Mouse (Mus musculus): ENCODE results near the gene Ccdc85c.

Gene Ccdc85c

GRCm38 (mm10) chr12:108274661-108275507, at the start of gene Ccdc85c:
Ccdc85c (minus strand) TSS chr12:108275425.
- DNase-seq (ENCODE audit: low spot score in 2 of 2), result peak in 1 of 2 experiments; percentile 18

DNA sequence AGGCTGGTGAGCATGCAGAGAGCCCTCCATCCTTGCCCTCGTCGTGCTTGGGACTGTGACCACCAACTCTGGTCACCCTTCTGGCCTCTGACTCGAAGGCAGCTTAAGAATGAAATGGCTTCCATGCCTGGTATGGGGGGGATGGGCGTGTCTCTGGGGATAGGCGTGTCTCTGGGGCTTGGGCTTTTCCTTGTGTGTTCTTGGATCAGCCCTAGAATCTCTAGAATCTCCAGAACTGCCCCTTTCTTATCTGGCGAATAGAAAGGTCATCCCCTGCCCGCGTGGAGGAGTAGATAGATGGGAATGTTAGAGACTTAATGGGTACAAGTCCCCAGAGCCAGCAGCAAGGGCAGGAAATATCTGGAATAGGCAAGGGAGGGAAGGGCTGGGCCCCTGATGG, 44.9 kb upstream of the Ccdc85c start:
- no peak for DNase-seq (ENCODE audit: low spot score in 2 of 2)

GRCm38 (mm10) chr12:108318499-108318898, 43.3 kb upstream of the Ccdc85c start:
- no peak for DNase-seq (ENCODE audit: low spot score in 2 of 2)

DNA sequence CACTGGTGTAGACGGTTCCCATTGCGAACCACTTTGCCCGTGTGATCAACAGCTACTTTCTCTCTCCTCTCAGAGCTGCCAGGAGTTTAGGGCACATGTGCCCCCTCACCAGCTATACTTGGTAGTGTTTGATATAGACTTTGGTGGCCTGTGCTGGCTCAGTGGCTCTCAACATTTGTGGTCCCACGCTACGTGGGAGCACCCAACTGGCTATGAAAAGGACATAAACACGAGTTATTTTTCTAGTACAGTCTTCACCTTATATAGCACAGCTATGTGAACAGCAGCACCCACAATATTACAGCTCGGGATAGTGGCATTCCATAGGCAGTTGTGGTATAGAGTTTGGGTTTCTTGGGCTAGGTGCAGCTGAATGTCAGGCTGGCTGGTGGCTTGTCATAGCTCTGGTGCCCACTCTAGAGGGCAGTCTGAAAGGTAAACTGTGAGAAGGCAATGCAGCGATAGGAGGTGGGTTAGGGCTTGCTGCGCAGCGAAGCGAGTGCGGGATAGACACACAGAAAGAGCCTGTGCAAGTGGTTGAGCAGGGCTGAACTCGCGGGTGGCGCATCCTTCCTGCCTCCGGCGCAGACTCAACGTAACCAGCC, 42.7 kb upstream of the Ccdc85c start:
- DNase-seq (ENCODE audit: low spot score in 2 of 2), result no peak

DNA sequence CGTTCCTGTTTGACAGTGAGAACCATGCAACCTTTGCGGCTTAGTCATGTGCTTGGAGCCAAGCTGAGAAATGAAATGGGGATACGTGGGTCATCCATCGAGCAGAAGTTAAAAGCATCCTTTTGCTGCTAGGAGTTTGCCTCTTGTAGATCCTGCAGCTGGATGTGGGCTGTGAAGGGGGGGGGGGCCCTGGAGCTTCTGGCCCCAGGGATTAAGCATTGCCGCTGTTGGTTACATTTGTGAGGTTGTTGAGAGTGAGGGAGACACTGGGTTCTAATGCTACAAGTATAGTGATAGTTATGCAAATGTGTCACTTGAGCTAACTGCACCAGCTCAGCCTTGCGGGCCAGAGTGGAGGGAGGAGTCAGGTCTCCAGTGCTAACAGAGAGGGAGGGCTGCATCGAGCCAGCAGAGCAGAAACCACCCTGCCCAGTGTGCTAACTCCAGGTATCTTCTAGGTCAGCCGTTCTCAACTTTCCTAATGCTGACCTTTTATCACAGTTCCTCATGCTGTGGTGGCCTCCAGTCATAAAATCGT, 42.0 kb upstream of the Ccdc85c start:
- DNase-seq (ENCODE audit: low spot score in 2 of 2), result no peak

GRCm38 (mm10) chr12:108316655-108317054, 41.4 kb upstream of the Ccdc85c start:
- no peak for DNase-seq (ENCODE audit: low spot score in 2 of 2)

DNA sequence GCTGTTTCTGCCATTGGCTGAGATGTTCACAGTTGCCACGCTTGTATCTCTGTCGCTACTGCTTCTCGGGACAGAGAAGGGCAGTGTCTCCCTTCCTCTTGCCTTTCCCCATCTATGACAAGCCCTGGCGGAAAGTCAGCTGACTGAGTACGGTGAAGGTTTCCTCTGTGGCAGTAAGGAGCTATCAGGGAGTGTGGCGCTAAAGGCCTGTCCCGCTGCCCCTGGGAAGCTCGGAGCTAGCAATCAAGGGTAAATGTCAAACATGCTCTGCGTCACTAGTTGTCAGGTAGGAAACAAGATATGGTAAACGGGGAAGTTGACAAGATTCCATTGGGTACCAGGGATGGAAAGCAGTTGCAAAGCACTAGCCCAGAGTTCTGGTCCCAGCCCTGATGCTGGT, 40.6 kb upstream of the Ccdc85c start:
- no peak for DNase-seq (ENCODE audit: low spot score in 2 of 2)

DNA sequence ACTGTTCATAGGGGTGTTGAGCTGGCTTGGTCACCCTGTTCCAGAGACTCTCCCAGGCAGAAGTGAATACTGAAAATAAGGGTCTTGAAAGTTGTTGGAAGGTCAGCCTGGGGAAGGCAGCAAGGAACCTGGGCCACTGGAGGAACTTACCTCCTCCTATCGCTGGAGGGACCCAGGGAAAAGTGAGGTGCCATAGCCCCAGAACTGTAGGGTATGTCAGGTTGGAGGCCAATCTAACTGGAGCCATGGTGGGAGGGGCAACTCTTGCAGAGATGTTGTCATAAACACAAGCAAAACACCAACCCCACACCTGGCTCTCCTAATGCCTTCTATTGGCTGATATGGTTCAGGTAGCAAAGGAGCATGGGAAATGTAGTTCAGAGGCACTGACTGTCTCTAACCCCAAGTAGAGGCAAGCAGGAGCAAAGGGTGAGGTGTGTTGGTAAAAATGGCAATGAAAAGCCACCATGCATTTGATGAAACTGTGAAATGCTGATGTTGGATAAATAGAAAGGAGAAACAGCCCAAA, 38.1 kb upstream of the Ccdc85c start:
- no peak for DNase-seq (ENCODE audit: low spot score in 2 of 2)

GRCm38 (mm10) chr12:108312432-108312851, 37.2 kb upstream of the Ccdc85c start:
- DNase-seq (ENCODE audit: low spot score in 2 of 2), result no peak

- DNase-seq (ENCODE audit: low spot score in 2 of 2), result no peak
Observed at GRCm38 (mm10) chr12:108311741-108312290, 36.6 kb upstream of the Ccdc85c start.

GRCm38 (mm10) chr12:108310456-108311027, 35.3 kb upstream of the Ccdc85c start:
- DNase-seq (ENCODE audit: low spot score in 2 of 2), result no peak

DNA sequence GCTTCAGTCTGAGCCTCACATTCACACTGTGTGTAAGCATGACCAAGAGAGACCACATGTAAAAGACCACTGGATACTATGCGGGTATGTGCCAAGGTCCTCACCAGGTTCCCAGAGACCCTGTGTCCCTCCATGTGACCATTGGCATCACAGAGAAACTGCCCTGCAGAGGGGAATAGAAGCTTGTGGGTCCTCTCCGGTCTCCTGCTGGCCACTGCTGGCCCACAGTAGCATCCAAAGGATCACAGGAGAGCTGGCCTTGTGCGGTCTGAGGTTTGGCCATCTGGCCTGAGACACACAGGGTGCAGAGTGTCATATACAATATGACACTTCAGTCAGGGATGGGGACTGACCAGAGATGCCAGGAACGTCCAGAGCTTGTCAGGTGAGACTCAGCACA, 34.8 kb upstream of the Ccdc85c start:
- DNase-seq (ENCODE audit: low spot score in 2 of 2), result no peak

DNA sequence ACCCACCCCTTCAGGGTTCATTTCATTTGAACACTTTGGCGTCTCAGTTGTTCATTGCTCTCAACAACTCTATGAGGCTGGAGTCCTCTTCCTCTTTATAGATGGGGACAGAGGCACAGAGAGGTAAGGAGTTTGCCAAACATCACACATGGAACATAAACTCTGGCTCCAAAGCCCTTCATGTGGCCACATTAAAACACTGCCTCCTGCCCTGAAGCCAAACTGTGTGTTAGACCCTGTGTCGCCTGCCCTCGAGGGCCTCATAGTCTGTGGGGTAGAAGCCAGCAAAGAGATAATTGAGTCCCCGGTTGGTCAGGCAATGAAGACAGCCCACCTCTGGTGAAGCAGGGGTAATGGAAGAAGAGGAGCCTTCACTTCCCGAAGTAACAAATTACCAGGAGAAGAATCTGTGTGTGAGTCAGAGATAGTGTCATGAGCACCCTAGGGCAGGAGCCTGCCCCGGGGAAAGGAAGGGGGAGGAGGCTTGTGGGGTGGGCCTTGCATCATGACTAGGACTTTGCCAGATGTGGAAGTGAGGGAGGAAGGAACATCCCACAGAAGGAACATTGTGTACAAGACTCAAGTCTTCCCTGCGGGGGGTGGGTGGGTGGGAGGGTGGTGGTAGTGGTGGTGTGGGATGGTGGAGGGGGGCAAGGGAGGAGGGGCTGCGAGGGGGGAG, 34.0 kb upstream of the Ccdc85c start:
- no peak for DNase-seq (ENCODE audit: low spot score in 2 of 2)

- DNase-seq (ENCODE audit: low spot score in 2 of 2), result no peak
Observed at GRCm38 (mm10) chr12:108308363-108308856, 33.2 kb upstream of the Ccdc85c start.

DNA sequence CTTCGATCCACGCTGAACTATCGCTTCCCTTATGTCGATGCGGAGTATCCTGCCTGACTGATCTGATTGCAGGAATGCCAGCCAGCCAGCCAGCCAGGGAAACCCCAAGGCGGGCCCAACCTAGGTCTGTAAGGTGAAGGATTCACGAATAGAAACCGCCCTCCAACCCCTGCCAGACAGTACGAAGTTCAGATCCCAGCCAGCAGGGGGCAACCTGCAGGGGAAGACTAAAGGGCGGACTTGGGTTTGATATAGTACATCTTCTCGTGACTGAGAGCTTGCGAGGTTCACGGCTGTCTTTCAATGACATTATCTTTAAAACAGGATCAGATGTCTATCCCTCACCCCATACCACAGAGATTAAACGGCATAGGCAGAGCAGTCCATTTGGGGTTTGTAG, 32.3 kb upstream of the Ccdc85c start:
- DNase-seq (ENCODE audit: low spot score in 2 of 2), result no peak

- no peak for DNase-seq (ENCODE audit: low spot score in 2 of 2)
Observed at GRCm38 (mm10) chr12:108305812-108306794, 30.9 kb upstream of the Ccdc85c start, which contains the start of gene Hhipl1. Hhipl1 (plus strand) TSS chr12:108306270.

GRCm38 (mm10) chr12:108305172-108305571, 29.9 kb upstream of the Ccdc85c start:
- DNase-seq (ENCODE audit: low spot score in 2 of 2), result no peak

- DNase-seq (ENCODE audit: low spot score in 2 of 2), result no peak
Observed at GRCm38 (mm10) chr12:108303778-108304365, 28.6 kb upstream of the Ccdc85c start.

GRCm38 (mm10) chr12:108301006-108301405, 25.8 kb upstream of the Ccdc85c start:
- no peak for DNase-seq (ENCODE audit: low spot score in 2 of 2)

GRCm38 (mm10) chr12:108297033-108297432, 21.8 kb upstream of the Ccdc85c start:
- no peak for DNase-seq (ENCODE audit: low spot score in 2 of 2)
